Mouse (Mus musculus) midbrain, embryonic 13.5 days (tissue): ENCODE measurements around the gene Ccdc158. TPM values are rescaled to one million over a fixed set of nuclear protein-coding genes. Genes with fewer than 3 reads are reported as not detected.

Source experiments
- ATAC-seq: fragments of 200-750 bp; cut with Nextera tagmentation; 2 replicates; pipeline ENCODE4 v1.8.0; 2017; ENCODE audit warnings: mild to moderate bottlenecking, moderate TSS enrichment, moderate library complexity
- H3K27ac ChIP-seq: fragments of 300-500 bp; sonication (generic); 2 replicates; pipeline ENCODE4 v1.5.1; 2015; ENCODE audit warnings: inconsistent platforms, mild to moderate bottlenecking, moderate library complexity
- H3K27me3 ChIP-seq: fragments of 300-500 bp; sonication (generic); 2 replicates; pipeline ENCODE4 v1.6.1; 2015; ENCODE audit warnings: mild to moderate bottlenecking, inconsistent platforms
- H3K36me3 ChIP-seq: fragments of 300-500 bp; sonication (generic); 2 replicates; pipeline ENCODE4 v1.6.1; 2015; ENCODE audit warnings: mild to moderate bottlenecking, inconsistent platforms
- H3K4me1 ChIP-seq: fragments of 300-500 bp; sonication (generic); replicated peaks from 2 replicates; pipeline ENCODE4 v1.6.1; 2015; ENCODE audit warnings: inconsistent platforms
- H3K4me2 ChIP-seq: fragments of 300-500 bp; sonication (generic); replicated peaks from 2 replicates; pipeline ENCODE4 v1.6.1; 2015; ENCODE audit warnings: moderate library complexity, mild to moderate bottlenecking, inconsistent platforms
- H3K4me3 ChIP-seq: fragments of 300-500 bp; sonication (generic); replicated peaks from 2 replicates; pipeline ENCODE4 v1.5.1; 2015; ENCODE audit warnings: mild to moderate bottlenecking, inconsistent platforms
- H3K9ac ChIP-seq: fragments of 300-500 bp; sonication (generic); replicated peaks from 2 replicates; pipeline ENCODE4 v1.6.1; 2015; ENCODE audit warnings: mild to moderate bottlenecking, inconsistent platforms
- H3K9me3 ChIP-seq: fragments of 300-500 bp; sonication (generic); 2 replicates; pipeline ENCODE4 v1.6.1; 2016; ENCODE audit warnings: mild to moderate bottlenecking, inconsistent platforms
- WGBS: fragments of 180-500 bp; shearing (Covaris S2); methylation state at CpG from one replicate; pipeline ENCODE4 v1.1.7; 2015; 5-methylcytosine and 5-hydroxymethylcytosine counted together
- polyA plus RNA-seq: library from polyadenylated mRNA; unstranded; fragments of >200 nt; fragmentation: Nextera tagmentation; extraction: Ambion mirVana; gene quantifications from 2 replicates; pipeline ENCODE4 v1.2.1, GENCODE M21; 2015

Ccdc158 gene
- polyA plus RNA-seq, 1 experiment from 2014 or later: 0.63 TPM

GRCm38 (mm10) chr5:92703671-92704070, 28.6 kb upstream of the Ccdc158 start:
- 85% methylated on average over 8 of the region's 8 CpGs for WGBS
- Histone ChIP-seq H3K36me3 (no peaks in the 10 kb centered on the region), H3K27me3 (no peaks in the 10 kb centered on the region), H3K4me1 (peaks cover 24% of the 10 kb centered on the region), H3K27ac (no peak overlapping the region), H3K4me2 (no peak overlapping the region), H3K9ac (no peak overlapping the region), H3K9me3 (no peaks in the 10 kb centered on the region), H3K4me3 (no peak overlapping the region)
- no peak for ATAC-seq

DNA sequence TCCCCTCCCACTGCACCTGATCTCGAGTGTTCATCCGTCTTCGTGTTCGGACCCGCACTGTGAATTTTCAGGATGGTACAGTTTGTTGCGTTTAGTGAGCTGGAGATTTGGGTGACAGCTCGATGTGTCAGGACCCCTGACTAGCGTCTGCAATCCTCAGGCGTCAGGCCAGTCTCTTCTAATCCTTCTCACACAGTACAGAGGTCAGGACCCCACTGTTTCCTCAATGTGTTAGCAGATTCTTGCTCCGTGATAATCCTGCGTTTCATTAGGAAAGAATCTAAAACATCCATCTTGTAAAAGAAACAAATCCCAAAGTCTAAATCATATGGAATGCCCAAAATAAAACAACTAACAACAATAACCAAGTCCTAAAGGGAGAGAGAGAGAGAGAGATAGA, 26.7 kb upstream of the Ccdc158 start:
- no peak for ATAC-seq
- no peaks in the 10 kb centered on the region for H3K36me3 ChIP-seq
- 40% methylated on average over 11 of the region's 11 CpGs for WGBS
- no peak overlapping the region for H3K4me2 ChIP-seq
- no peak overlapping the region for H3K27ac ChIP-seq
- H3K9me3 ChIP-seq: no peaks in the 10 kb centered on the region
- no peak overlapping the region for H3K9ac ChIP-seq
- H3K27me3 ChIP-seq: no peaks in the 10 kb centered on the region
- no peak overlapping the region for H3K4me3 ChIP-seq
- H3K4me1 ChIP-seq: peaks cover 24% of the 10 kb centered on the region

GRCm38 (mm10) chr5:92698837-92699529, 23.9 kb upstream of the Ccdc158 start:
- no peaks in the 10 kb centered on the region; the same call in 1 of the 2 replicates for H3K27me3 ChIP-seq
- peak overlapping the region; percentile 54 for H3K4me2 ChIP-seq
- WGBS: 3% methylated on average over 17 of the region's 17 CpGs
- H3K27ac ChIP-seq: peak overlapping the region; percentile 69
- H3K4me3 ChIP-seq: peak overlapping the region; percentile 34
- peak overlapping the region; percentile 59 for H3K9ac ChIP-seq
- no peaks in the 10 kb centered on the region for H3K36me3 ChIP-seq
- H3K4me1 ChIP-seq: peaks cover 17% of the 10 kb centered on the region
- ATAC-seq: peak; percentile 82
- H3K9me3 ChIP-seq: no peaks in the 10 kb centered on the region

DNA sequence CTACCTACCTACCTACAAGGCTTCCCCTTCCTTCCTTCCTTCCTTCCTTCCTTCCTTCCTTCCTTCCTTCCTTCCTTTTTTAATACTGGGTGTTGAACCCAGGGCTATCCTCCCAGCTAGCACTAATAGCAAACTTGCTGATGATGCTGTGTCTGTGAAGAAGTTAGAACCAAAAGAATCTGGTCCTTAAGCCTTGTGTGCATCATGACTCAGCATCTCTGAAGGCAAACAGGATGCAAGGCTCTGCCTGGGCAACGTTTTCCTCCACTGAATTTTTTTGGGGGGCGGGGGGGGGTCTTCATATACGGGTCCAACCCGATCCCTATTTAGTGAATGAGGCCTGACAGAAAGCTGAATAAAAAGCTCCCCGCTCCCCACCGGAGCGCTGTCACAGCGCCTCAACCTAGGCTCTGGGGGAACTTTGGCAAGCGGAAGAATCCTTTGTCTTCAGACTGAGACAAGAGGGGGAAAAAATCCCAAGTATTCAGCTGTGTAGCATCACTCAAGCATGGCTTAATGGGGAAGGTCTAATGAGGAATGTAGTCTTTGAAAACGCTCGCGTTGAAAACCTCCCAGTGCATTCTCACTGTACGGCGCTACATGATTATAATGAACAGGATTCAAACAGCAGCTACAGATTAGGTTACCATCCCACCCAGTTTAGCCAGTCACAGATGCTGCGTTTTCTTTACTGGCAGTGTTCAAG, 23.2 kb upstream of the Ccdc158 start:
- H3K9ac ChIP-seq: peak overlapping the region; percentile 59
- peak overlapping the region; percentile 69 for H3K27ac ChIP-seq
- H3K4me3 ChIP-seq: peak overlapping the region; percentile 34
- WGBS: 1% methylated on average over 15 of the region's 15 CpGs
- H3K9me3 ChIP-seq: no peaks in the 10 kb centered on the region
- ATAC-seq: peak; percentile 76
- no peaks in the 10 kb centered on the region for H3K36me3 ChIP-seq
- H3K4me2 ChIP-seq: peak overlapping the region; percentile 54
- H3K4me1 ChIP-seq: peaks cover 17% of the 10 kb centered on the region
- H3K27me3 ChIP-seq: no peaks in the 10 kb centered on the region; the same call in 1 of the 2 replicates

- no peaks in the 10 kb centered on the region; the same call in 1 of the 2 replicates for H3K27me3 ChIP-seq
- H3K9ac ChIP-seq: no peak overlapping the region
- H3K4me3 ChIP-seq: no peak overlapping the region
- WGBS: 74% methylated on average over 10 of the region's 10 CpGs
- H3K36me3 ChIP-seq: no peaks in the 10 kb centered on the region
- H3K9me3 ChIP-seq: no peaks in the 10 kb centered on the region
- no peak for ATAC-seq
- no peak overlapping the region for H3K27ac ChIP-seq
- no peak overlapping the region for H3K4me2 ChIP-seq
- H3K4me1 ChIP-seq: peaks cover 22% of the 10 kb centered on the region
Measured at GRCm38 (mm10) chr5:92694316-92694995, 19.4 kb upstream of the Ccdc158 start.

GRCm38 (mm10) chr5:92693744-92694143, 18.7 kb upstream of the Ccdc158 start:
- Histone ChIP-seq H3K27me3 (no peaks in the 10 kb centered on the region; the same call in 1 of the 2 replicates), H3K4me1 (peaks cover 15% of the 10 kb centered on the region), H3K9me3 (no peaks in the 10 kb centered on the region), H3K4me3 (no peak overlapping the region), H3K9ac (no peak overlapping the region), H3K27ac (no peak overlapping the region), H3K36me3 (no peaks in the 10 kb centered on the region), H3K4me2 (no peak overlapping the region)
- ATAC-seq: no peak
- WGBS: 91% methylated on average over 3 of the region's 3 CpGs

DNA sequence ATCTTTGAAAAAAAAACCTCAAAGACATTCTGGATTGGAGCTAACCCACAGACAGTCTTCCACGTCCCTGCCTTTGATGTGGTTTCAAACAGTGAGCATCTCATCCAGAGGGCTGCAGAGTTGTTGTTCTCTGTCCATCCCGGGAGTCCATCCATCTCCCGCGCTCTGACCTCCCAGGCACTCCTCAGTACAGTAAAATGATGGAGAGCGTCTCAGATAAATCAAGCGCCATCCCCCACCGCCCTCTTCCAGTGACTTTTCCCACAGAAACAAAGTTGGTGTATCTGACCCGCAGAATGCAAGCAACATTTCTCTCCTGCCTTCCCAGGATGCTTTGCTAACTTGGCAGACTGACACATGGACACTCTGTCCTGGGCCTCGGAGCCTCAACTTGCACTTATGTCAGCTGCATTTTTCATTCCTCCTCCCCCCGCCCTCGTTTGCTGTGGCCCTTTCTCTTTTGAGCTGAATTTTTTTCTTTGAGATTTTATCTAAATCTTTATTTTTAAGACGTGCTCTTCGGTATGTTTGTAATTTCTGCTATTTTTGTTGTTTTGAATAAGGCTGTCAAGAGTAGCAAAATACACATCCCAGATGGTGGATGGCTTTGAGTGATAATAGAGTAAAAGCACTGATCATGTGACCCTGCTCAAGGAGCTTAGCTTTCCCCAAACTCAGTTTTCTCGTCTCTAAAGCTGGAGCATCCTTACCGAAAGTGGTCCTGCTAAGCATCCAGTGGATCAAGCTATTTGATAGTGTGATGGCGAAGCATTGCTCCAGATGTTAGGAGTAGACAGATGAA, 17.3 kb upstream of the Ccdc158 start:
- 78% methylated on average over 16 of the region's 16 CpGs for WGBS
- no peak for ATAC-seq

GRCm38 (mm10) chr5:92688569-92688968, 13.5 kb upstream of the Ccdc158 start:
- peaks cover 6% of the 10 kb centered on the region for H3K4me1 ChIP-seq
- H3K9me3 ChIP-seq: no peaks in the 10 kb centered on the region
- no peak overlapping the region for H3K27ac ChIP-seq
- H3K9ac ChIP-seq: no peak overlapping the region
- no peaks in the 10 kb centered on the region for H3K27me3 ChIP-seq
- no peak for ATAC-seq
- no peaks in the 10 kb centered on the region for H3K36me3 ChIP-seq
- no peak overlapping the region for H3K4me2 ChIP-seq
- WGBS: 90% methylated on average over 9 of the region's 9 CpGs
- H3K4me3 ChIP-seq: no peak overlapping the region

More for the DNA sequence above, 17.3 kb upstream of the Ccdc158 start:
- H3K4me1 ChIP-seq: peaks cover 6% of the 10 kb centered on the region
- no peak overlapping the region for H3K9ac ChIP-seq
- no peak overlapping the region for H3K4me3 ChIP-seq
- H3K9me3 ChIP-seq: no peaks in the 10 kb centered on the region
- no peaks in the 10 kb centered on the region; the same call in 1 of the 2 replicates for H3K27me3 ChIP-seq
- H3K27ac ChIP-seq: no peak overlapping the region
- no peak overlapping the region for H3K4me2 ChIP-seq
- no peaks in the 10 kb centered on the region for H3K36me3 ChIP-seq

GRCm38 (mm10) chr5:92688124-92688523, 13.1 kb upstream of the Ccdc158 start:
- H3K27ac ChIP-seq: no peak overlapping the region
- no peak overlapping the region for H3K9ac ChIP-seq
- no peak overlapping the region for H3K4me3 ChIP-seq
- no peaks in the 10 kb centered on the region for H3K9me3 ChIP-seq
- no peak overlapping the region for H3K4me2 ChIP-seq
- no peaks in the 10 kb centered on the region for H3K27me3 ChIP-seq
- H3K4me1 ChIP-seq: peaks cover 10% of the 10 kb centered on the region
- no peak for ATAC-seq
- 83% methylated on average over 5 of the region's 5 CpGs for WGBS
- H3K36me3 ChIP-seq: no peaks in the 10 kb centered on the region

- H3K9me3 ChIP-seq: no peaks in the 10 kb centered on the region
- H3K27me3 ChIP-seq: peaks cover 5% of the 10 kb centered on the region; the same call in 1 of the 2 replicates
- no peak overlapping the region for H3K27ac ChIP-seq
- no peak overlapping the region for H3K9ac ChIP-seq
- 85% methylated on average over 16 of the region's 16 CpGs for whole genome bisulfite sequencing
- no peak overlapping the region for H3K4me2 ChIP-seq
- no peak overlapping the region for H3K4me3 ChIP-seq
- no peak for ATAC-seq
- peaks cover 12% of the 10 kb centered on the region for H3K4me1 ChIP-seq
- no peaks in the 10 kb centered on the region for H3K36me3 ChIP-seq
Measured at GRCm38 (mm10) chr5:92684715-92685460, 9.8 kb upstream of the Ccdc158 start.

- WGBS: 9% methylated on average over 9 of the region's 9 CpGs
Measured at GRCm38 (mm10) chr5:92683871-92684475, 8.9 kb upstream of the Ccdc158 start.

More at GRCm38 (mm10) chr5:92683871-92684475, 8.9 kb upstream of the Ccdc158 start:
- H3K36me3 ChIP-seq: no peaks in the 10 kb centered on the region
- H3K27me3 ChIP-seq: peaks cover 5% of the 10 kb centered on the region; the same call in 1 of the 2 replicates
- H3K4me1 ChIP-seq: peaks cover 12% of the 10 kb centered on the region
- no peaks in the 10 kb centered on the region for H3K9me3 ChIP-seq
- no peak overlapping the region for H3K27ac ChIP-seq
- ATAC-seq: no peak
- peak overlapping the region; percentile 97 for H3K4me2 ChIP-seq
- H3K9ac ChIP-seq: no peak overlapping the region
- H3K4me3 ChIP-seq: peak overlapping the region; percentile 56
